Mouse (Mus musculus) 3T3-L1 (cell line): ENCODE measurements around the gene Ppp1r13l.

ENCODE experiments used
- DNase-seq: peaks from one replicate; pipeline ENCODE4 v3.0.0-alpha.2; 2015; ENCODE audit warnings: low read depth, low spot score

Ppp1r13l gene

DNA sequence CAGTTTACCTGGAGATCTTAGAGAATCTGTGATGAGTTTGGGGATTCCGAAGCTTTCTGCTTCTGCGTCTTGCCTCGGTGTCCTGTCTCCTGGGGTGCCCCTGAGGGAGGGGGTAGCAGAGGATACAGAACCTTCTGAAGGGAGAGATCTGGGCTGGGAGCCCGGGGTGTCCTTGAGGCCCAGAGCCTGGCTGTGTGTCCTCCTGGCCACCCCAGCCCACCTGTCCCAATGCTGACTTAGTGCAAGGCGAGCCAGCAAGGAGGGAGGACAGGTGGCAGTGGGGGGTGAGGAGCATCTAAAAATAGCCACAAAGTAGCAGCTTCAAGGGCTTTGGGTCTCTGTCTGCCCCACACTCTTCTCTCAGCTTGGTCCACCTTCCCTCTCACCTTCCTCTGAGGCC is 52.2 kb downstream of the Ppp1r13l start:
- no peak for DNase-seq

DNA sequence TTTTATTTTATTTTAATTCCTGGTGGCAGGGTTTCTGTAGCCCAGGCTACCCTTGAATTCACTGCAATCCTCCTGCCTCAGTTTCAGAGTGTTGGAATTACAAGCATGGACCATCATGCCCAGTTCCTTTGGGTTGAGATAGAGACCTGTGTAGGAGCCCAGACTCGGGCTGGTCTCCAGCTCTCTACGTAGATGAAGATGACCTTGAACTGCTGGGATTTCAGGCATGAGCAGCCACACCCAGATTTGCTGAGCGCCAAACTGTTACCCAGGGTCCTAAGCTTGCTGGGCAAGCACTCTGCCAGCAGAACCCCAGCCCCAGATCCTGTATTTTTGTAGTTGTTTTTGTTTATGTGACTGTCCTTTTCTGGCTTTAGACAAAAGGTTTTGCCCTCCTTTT is 54.0 kb downstream of the Ppp1r13l start:
- DNase-seq: no peak

DNA sequence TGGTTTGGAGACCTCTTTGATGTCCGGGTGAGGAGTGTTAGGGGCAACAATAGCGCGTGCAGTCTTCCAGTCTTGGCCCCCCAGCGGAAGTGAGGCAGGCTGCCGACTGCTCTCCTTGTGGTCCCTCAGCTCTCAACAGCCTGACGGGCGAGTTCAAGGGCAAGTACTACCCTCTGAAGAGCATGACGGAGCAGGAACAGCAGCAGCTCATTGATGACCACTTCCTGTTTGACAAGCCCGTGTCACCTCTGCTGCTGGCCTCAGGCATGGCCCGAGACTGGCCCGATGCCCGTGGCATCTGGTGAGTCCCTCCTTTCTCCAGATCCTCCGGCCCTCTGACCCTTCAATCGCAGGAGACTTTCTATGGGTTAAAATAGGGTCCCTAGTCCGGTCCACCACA is 57.0 kb downstream of the Ppp1r13l start:
- no peak for DNase-seq

DNA sequence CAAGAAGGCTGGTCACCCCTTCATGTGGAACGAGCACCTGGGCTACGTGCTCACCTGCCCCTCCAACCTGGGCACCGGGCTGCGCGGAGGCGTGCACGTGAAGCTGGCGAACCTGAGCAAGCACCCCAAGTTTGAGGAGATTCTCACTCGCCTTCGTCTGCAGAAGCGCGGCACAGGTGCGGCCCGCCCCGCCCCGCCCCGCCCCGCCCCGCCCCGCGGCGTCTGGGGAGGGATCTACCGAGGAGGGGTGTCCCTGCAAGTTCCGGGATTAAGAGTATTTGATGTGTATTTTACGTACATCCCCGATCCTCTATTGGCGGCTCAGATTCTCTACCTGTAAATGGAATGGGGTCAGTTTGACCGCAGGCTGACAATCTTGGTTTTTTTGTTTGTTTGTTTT is 60.6 kb downstream of the Ppp1r13l start:
- no peak for DNase-seq

DNA sequence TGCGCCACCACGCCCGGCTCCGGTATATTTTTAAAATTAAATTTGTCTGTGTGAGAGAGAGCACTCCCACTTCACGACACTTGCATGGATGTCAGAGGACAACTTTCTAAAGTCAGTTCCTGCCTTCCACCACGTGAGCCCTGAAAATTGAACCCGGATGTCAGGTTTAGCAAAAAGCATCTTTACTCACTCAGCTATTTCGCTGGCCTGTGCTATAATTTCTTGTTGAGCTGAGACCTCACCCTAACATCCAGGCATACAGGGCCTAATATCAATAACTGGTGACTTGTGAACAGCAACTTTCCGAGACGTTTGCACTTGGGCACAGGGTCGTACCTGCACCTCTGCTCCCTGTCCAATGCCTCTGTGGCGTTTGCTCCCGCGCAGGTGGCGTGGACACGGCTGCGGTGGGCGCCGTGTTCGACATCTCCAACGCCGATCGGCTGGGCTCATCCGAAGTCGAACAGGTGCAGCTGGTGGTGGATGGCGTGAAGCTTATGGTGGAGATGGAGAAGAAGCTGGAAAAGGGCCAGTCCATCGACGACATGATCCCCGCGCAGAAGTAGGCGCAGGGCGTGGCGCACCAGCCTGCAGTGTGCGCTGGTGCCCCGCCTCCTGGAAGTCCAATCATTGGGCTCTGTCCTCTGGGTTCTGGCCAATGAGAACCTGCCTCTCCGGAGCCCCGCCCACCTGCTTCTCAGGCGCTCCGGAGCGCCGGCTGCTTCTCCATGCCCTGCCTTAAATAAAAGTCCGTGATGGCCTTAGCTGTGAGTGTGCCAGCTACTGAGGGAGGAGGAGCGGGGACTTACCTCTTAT is 61.5 kb downstream of the Ppp1r13l start:
- DNase-seq: no peak

DNA sequence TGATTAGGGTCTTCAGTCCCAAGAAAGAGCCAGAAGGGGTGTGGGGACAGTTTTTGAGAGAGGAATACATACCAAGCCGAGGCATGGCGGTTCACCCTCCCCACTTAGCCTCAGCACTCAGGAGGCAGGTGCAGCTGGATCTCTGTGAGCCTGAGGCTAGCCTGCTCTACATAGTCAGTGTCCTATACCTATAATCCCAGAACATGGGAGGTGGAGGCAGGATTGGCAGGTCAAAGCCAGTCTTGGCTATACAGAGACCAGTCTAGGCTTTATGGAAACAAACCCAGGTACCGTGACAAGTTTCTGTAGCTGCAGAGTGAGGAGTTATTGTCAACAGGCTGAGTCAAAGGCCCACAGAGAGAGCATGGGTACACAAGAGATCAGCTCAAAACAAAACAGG is 63.5 kb downstream of the Ppp1r13l start:
- DNase-seq: no peak

DNA sequence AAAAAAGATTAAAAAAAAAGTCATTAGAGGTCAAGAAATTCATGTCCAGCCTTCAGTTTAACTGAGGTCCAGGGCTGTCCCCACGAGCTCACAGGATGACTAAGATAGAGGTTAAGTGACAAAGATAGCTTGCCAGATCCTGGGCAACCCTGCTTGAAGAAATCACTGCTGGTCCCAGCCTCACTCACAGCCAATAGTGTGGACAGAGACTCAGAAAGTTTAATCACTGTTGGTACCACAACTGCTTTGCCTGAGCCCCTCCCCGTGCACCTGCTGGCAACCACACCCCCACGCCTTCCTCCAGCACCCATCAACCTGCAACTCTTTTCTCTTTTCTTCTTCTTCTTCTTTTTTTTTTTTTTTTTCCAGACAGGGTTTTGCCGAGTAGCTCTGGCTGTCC is 64.5 kb downstream of the Ppp1r13l start:
- no peak for DNase-seq

DNA sequence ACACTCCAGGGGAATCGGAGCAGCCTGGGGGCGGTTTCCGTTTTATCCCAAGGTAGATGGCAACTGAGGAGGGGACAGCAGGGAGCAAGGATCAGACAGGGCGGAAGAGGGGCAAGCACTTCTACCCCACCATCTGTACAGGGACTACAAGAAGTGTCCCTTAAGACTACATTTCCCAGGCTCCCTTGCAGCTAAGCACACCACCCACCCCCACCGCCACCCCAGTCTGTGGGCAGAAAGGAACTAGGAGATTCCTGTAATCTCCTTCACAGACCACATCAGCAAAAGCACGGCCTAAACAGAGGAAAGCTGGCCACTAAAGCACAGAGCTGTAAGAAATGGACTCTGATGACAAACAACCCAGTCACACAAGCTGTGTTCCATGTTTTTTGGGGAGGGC is 66.8 kb downstream of the Ppp1r13l start:
- no peak for DNase-seq

DNA sequence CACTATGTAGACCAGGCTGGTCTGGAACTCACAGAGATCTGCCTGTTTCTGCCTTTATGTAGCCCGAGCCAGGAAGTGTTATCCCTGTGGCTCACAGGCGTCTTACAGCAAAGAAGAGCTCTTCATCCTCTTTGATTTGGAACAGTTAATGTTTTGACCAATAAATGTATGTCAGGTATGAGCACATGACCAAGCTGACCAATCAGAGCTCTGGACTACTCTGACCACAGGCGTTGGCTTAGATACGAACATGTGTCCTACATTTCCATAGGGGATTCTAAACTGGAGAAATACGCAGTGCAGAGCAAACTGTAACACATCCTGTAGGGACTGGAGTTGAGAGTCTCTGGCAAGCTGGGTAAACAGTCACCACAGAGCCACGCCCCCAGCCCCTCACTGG is 67.3 kb downstream of the Ppp1r13l start:
- DNase-seq: no peak
